Mouse (Mus musculus) left cerebral cortex, adult 2 months (tissue): ENCODE data around the gene Rpl12. TPM values are rescaled to one million over a fixed set of nuclear protein-coding genes. Genes with fewer than 3 reads are reported as not detected.

Source experiments
- DNase-seq, 2 experiments: peaks; one replicate each; pipeline ENCODE4 v3.0.0; 2021 to 2022; ENCODE audit warnings: low spot score in 2 of 2, mixed read lengths in 1 of 2; ENCODE audit errors: extremely low spot score in 1 of 2
- H3K27ac ChIP-seq: fragments of 200-600 bp; 2 replicates; pipeline ENCODE4 v1.8.1; 2022
- H3K4me3 ChIP-seq: fragments of 200-600 bp; 2 replicates; pipeline ENCODE4 v1.8.1; 2022
- CTCF ChIP-seq: fragments of 200-600 bp; IDR thresholded peaks from 2 replicates; pipeline ENCODE4 v1.8.1; 2022; ENCODE audit warnings: antibody characterized with exemption, mild to moderate bottlenecking, moderate library complexity
- intact Hi-C: fragments of 180-260 bp; cut with DNase I; formaldehyde crosslinking; loops from one replicate; pipeline ENCODE4 v1.15.1; 2025
- total RNA-seq, 2 experiments: library from RNA; stranded (reverse); gene quantifications; 2 replicates each; pipeline ENCODE4 v1.2.3; 2021

Gene Rpl12
- total RNA-seq, 2 experiments from 2014 or later = 110 to 129 TPM

GRCm38 (mm10) chr2:32966689-32967631 is 5.6 kb downstream of the Rpl12 start:
- DNase-seq = peak; percentile 88
- peak; percentile 50 for TF ChIP-seq CTCF
- peak overlapping the region; percentile 70 for H3K4me3 ChIP-seq
- H3K27ac ChIP-seq = peak overlapping the region; percentile 99
- intact Hi-C loops = no loop called here

GRCm38 (mm10) chr2:32968024-32968614 is 6.8 kb downstream of the Rpl12 start:
- DNase-seq = no peak
- TF ChIP-seq CTCF = no peak
- intact Hi-C loops = no loop called here
- peak overlapping the region; percentile 99 for H3K27ac ChIP-seq
- peak overlapping the region; percentile 70 for H3K4me3 ChIP-seq

- TF ChIP-seq CTCF = no peak
- DNase-seq = no peak
- H3K27ac ChIP-seq = peak overlapping the region; percentile 54
- intact Hi-C loops = no loop called here
- H3K4me3 ChIP-seq = no peak overlapping the region
Observed at GRCm38 (mm10) chr2:32969326-32969725, 8.0 kb downstream of the Rpl12 start.

- no peak for DNase-seq
- TF ChIP-seq CTCF = no peak
- H3K27ac ChIP-seq = no peak overlapping the region
- intact Hi-C loops = no loop called here
- H3K4me3 ChIP-seq = no peak overlapping the region
Observed at GRCm38 (mm10) chr2:32971235-32971634, 9.9 kb downstream of the Rpl12 start.

GRCm38 (mm10) chr2:32974216-32974615 is 12.9 kb downstream of the Rpl12 start:
- intact Hi-C loops = no loop called here
- Histone ChIP-seq H3K27ac (no peak overlapping the region), H3K4me3 (no peak overlapping the region)
- TF ChIP-seq CTCF = no peak
- DNase-seq = no peak

GRCm38 (mm10) chr2:32977114-32977513 is 15.8 kb downstream of the Rpl12 start:
- TF ChIP-seq CTCF = no peak
- intact Hi-C loops = no loop called here
- no peak for DNase-seq
- Histone ChIP-seq H3K4me3 (no peak overlapping the region), H3K27ac (no peak overlapping the region)

GRCm38 (mm10) chr2:32978675-32979074 is 17.3 kb downstream of the Rpl12 start:
- intact Hi-C loops = no loop called here
- DNase-seq = no peak
- TF ChIP-seq CTCF = no peak
- Histone ChIP-seq H3K4me3 (no peak overlapping the region), H3K27ac (no peak overlapping the region)

- TF ChIP-seq CTCF = no peak
- H3K27ac ChIP-seq = no peak overlapping the region
- intact Hi-C loops = no loop called here
Observed at GRCm38 (mm10) chr2:32979675-32980074, 18.3 kb downstream of the Rpl12 start.

GRCm38 (mm10) chr2:32981281-32981680 is 19.9 kb downstream of the Rpl12 start:
- H3K4me3 ChIP-seq = peak overlapping the region; percentile 99
- intact Hi-C loops = no loop called here
- peak overlapping the region; percentile 87 for H3K27ac ChIP-seq
- TF ChIP-seq CTCF = no peak
- DNase-seq = no peak

More at GRCm38 (mm10) chr2:32979675-32980074, 18.3 kb downstream of the Rpl12 start:
- no peak for DNase-seq
- no peak overlapping the region for H3K4me3 ChIP-seq

GRCm38 (mm10) chr2:32981725-32982271 is 20.4 kb downstream of the Rpl12 start, which contains the start of gene Slc2a8:
Gene Slc2a8 (minus strand): TSS chr2:32982083.
- Histone ChIP-seq H3K27ac (peak within 1 kb of the TSS; percentile 87), H3K4me3 (peak within 1 kb of the TSS; percentile 99)
- peak; percentile 86 to 89 for DNase-seq
- no peak for TF ChIP-seq CTCF
- intact Hi-C loops = no loop called here

- H3K4me3 ChIP-seq = peak overlapping the region; percentile 99
- H3K27ac ChIP-seq = no peak overlapping the region
Observed at GRCm38 (mm10) chr2:32982700-32983099, 21.3 kb downstream of the Rpl12 start.

GRCm38 (mm10) chr2:32983617-32984016 is 22.3 kb downstream of the Rpl12 start:
- no peak for DNase-seq
- Histone ChIP-seq H3K27ac (no peak overlapping the region), H3K4me3 (no peak overlapping the region)
- no peak for TF ChIP-seq CTCF
- intact Hi-C loops = no loop called here

More at GRCm38 (mm10) chr2:32982700-32983099, 21.3 kb downstream of the Rpl12 start:
- no peak for DNase-seq
- TF ChIP-seq CTCF = no peak; the same call in none of the 2 replicates
- intact Hi-C loops = no loop called here
